Mouse (Mus musculus) embryonic facial prominence, embryonic 14.5 days (tissue): ENCODE results near the gene Onecut1. TPM values are rescaled to one million over a fixed set of nuclear protein-coding genes. Genes with fewer than 3 reads are reported as not detected.

Source experiments
- ATAC-seq: fragments of 200-750 bp; cut with Nextera tagmentation; 2 replicates; pipeline ENCODE4 v1.8.0; 2017; ENCODE audit warnings: low read depth, moderate number of reproducible peaks, moderate TSS enrichment
- DNase-seq: peaks from one replicate; pipeline ENCODE4 v3.0.0-alpha.2; 2015; ENCODE audit warnings: low spot score
- H3K27ac ChIP-seq: fragments of 300-500 bp; sonication (generic); replicated peaks from 2 replicates; pipeline ENCODE4 v1.5.1; 2014; ENCODE audit warnings: low read depth, mild to moderate bottlenecking, low read length, moderate library complexity
- H3K27me3 ChIP-seq: fragments of 300-500 bp; sonication (generic); replicated peaks from 2 replicates; pipeline ENCODE4 v1.6.1; 2014; ENCODE audit warnings: low read length; ENCODE audit not compliant: control insufficient read depth, insufficient read depth
- H3K36me3 ChIP-seq: fragments of 300-500 bp; sonication (generic); 2 replicates; pipeline ENCODE4 v1.6.1; 2014; ENCODE audit warnings: low read length, mixed read lengths; ENCODE audit not compliant: control insufficient read depth, insufficient read depth
- H3K4me1 ChIP-seq: fragments of 300-500 bp; sonication (generic); 2 replicates; pipeline ENCODE4 v1.6.1; 2014; ENCODE audit warnings: antibody characterized with exemption, low read length; ENCODE audit not compliant: control insufficient read depth, insufficient read depth
- H3K4me2 ChIP-seq: fragments of 300-500 bp; sonication (generic); 2 replicates; pipeline ENCODE4 v1.6.1; 2014; ENCODE audit warnings: low read depth, mild to moderate bottlenecking, low read length, moderate library complexity, mixed read lengths
- H3K4me3 ChIP-seq: fragments of 300-500 bp; sonication (generic); 2 replicates; pipeline ENCODE4 v1.5.1; 2014; ENCODE audit warnings: low read depth, mild to moderate bottlenecking, low read length
- H3K9ac ChIP-seq: fragments of 300-500 bp; sonication (generic); 2 replicates; pipeline ENCODE4 v1.6.1; 2014; ENCODE audit warnings: low read depth, mild to moderate bottlenecking, low read length, moderate library complexity, mixed read lengths
- H3K9me3 ChIP-seq: fragments of 300-500 bp; sonication (generic); 2 replicates; pipeline ENCODE4 v1.6.1; 2016; ENCODE audit warnings: low read length; ENCODE audit not compliant: control insufficient read depth
- WGBS: fragments of 180-500 bp; shearing (Covaris S2); extraction: QIAGEN DNeasy Blood & Tissue Kit; methylation state at CpG from one replicate; pipeline ENCODE4 v1.1.7; 2014; 5-methylcytosine and 5-hydroxymethylcytosine counted together
- polyA plus RNA-seq: library from polyadenylated mRNA; unstranded; fragments of >200 nt; fragmentation: Nextera tagmentation; extraction: Ambion mirVana; gene quantifications from 2 replicates; pipeline ENCODE4 v1.2.1, GENCODE M21; 2014

Gene Onecut1
- polyA plus RNA-seq, 1 experiment from 2014 or later: 0.31 TPM

GRCm38 (mm10) chr9:74897375-74897982, 35.8 kb downstream of the Onecut1 start:
- H3K27me3 ChIP-seq: no peaks in the 10 kb centered on the region
- no peaks in the 10 kb centered on the region for H3K4me1 ChIP-seq
- H3K36me3 ChIP-seq: no peaks in the 10 kb centered on the region
- no peak for ATAC-seq
- no peak overlapping the region for H3K9ac ChIP-seq
- H3K9me3 ChIP-seq: no peaks in the 10 kb centered on the region
- H3K4me2 ChIP-seq: no peak overlapping the region
- 84% methylated on average over 4 of the region's 4 CpGs for WGBS
- no peak overlapping the region for H3K27ac ChIP-seq
- no peak for DNase-seq
- no peak overlapping the region for H3K4me3 ChIP-seq

GRCm38 (mm10) chr9:74900141-74900540, 38.4 kb downstream of the Onecut1 start:
- no peak overlapping the region for H3K27ac ChIP-seq
- H3K4me1 ChIP-seq: no peaks in the 10 kb centered on the region
- DNase-seq (no peak), ATAC-seq (no peak)
- no peak overlapping the region for H3K4me3 ChIP-seq
- WGBS: 86% methylated on average over 2 of the region's 2 CpGs
- no peak overlapping the region for H3K9ac ChIP-seq
- H3K36me3 ChIP-seq: no peaks in the 10 kb centered on the region
- no peaks in the 10 kb centered on the region for H3K27me3 ChIP-seq
- no peak overlapping the region for H3K4me2 ChIP-seq
- H3K9me3 ChIP-seq: no peaks in the 10 kb centered on the region

- Histone ChIP-seq H3K27ac (no peak overlapping the region), H3K9ac (no peak overlapping the region), H3K4me3 (no peak overlapping the region), H3K4me2 (no peak overlapping the region), H3K4me1 (no peaks in the 10 kb centered on the region), H3K27me3 (no peaks in the 10 kb centered on the region), H3K9me3 (no peaks in the 10 kb centered on the region), H3K36me3 (no peaks in the 10 kb centered on the region)
- ATAC-seq: peak; percentile 58
- 10% methylated on average over 6 of the region's 7 CpGs for WGBS
- peak; percentile 85 for DNase-seq
These were observed 43.3 kb downstream of the Onecut1 start for GRCm38 (mm10) chr9:74904866-74905508.

GRCm38 (mm10) chr9:74906951-74907350, 45.2 kb downstream of the Onecut1 start:
- Histone ChIP-seq H3K9me3 (no peaks in the 10 kb centered on the region), H3K4me2 (no peak overlapping the region), H3K9ac (no peak overlapping the region), H3K4me1 (peaks cover 5% of the 10 kb centered on the region; the same call in 1 of the 2 replicates), H3K27ac (no peak overlapping the region), H3K36me3 (no peaks in the 10 kb centered on the region), H3K27me3 (no peaks in the 10 kb centered on the region), H3K4me3 (no peak overlapping the region)
- ATAC-seq (no peak), DNase-seq (no peak)
- 44% methylated on average over 4 of the region's 4 CpGs for WGBS

- Histone ChIP-seq H3K4me3 (no peak overlapping the region), H3K27me3 (no peaks in the 10 kb centered on the region), H3K9ac (no peak overlapping the region), H3K36me3 (no peaks in the 10 kb centered on the region), H3K4me2 (no peak overlapping the region), H3K27ac (no peak overlapping the region), H3K4me1 (peaks cover 6% of the 10 kb centered on the region; the same call in 1 of the 2 replicates), H3K9me3 (no peaks in the 10 kb centered on the region)
- ATAC-seq (no peak), DNase-seq (peak; percentile 27)
- 75% methylated on average over 15 of the region's 15 CpGs for WGBS
These were observed 47.5 kb downstream of the Onecut1 start for GRCm38 (mm10) chr9:74909245-74909644.

- ATAC-seq (peak; percentile 62; the same call in 1 of the 2 replicates), DNase-seq (peak; percentile 38)
- no peak overlapping the region for H3K4me2 ChIP-seq
- no peaks in the 10 kb centered on the region for H3K27me3 ChIP-seq
- H3K4me1 ChIP-seq: peaks cover 6% of the 10 kb centered on the region; the same call in 1 of the 2 replicates
- no peaks in the 10 kb centered on the region for H3K36me3 ChIP-seq
- 70% methylated on average over 6 of the region's 6 CpGs for whole genome bisulfite sequencing
- H3K9ac ChIP-seq: no peak overlapping the region
- no peak overlapping the region for H3K27ac ChIP-seq
- no peaks in the 10 kb centered on the region for H3K9me3 ChIP-seq
- H3K4me3 ChIP-seq: no peak overlapping the region
These were observed 48.6 kb downstream of the Onecut1 start for GRCm38 (mm10) chr9:74910226-74910759.

GRCm38 (mm10) chr9:74911430-74911829, 49.7 kb downstream of the Onecut1 start:
- Histone ChIP-seq H3K4me3 (no peak overlapping the region), H3K4me2 (no peak overlapping the region), H3K9ac (no peak overlapping the region), H3K36me3 (no peaks in the 10 kb centered on the region), H3K27ac (no peak overlapping the region), H3K27me3 (no peaks in the 10 kb centered on the region), H3K9me3 (no peaks in the 10 kb centered on the region), H3K4me1 (peaks cover 6% of the 10 kb centered on the region; the same call in 1 of the 2 replicates)
- 61% methylated on average over 4 of the region's 4 CpGs for whole genome bisulfite sequencing
- DNase-seq (no peak), ATAC-seq (no peak)

GRCm38 (mm10) chr9:74911919-74912318, 50.2 kb downstream of the Onecut1 start:
- Histone ChIP-seq H3K9me3 (no peaks in the 10 kb centered on the region), H3K4me3 (no peak overlapping the region), H3K36me3 (no peaks in the 10 kb centered on the region), H3K9ac (no peak overlapping the region), H3K4me1 (peaks cover 6% of the 10 kb centered on the region; the same call in 1 of the 2 replicates), H3K4me2 (no peak overlapping the region), H3K27me3 (no peaks in the 10 kb centered on the region), H3K27ac (no peak overlapping the region)
- ATAC-seq (no peak), DNase-seq (no peak)
- 24% methylated on average over 2 of the region's 2 CpGs for WGBS
